Mouse (Mus musculus) lung, postnatal 10 days (tissue): ENCODE data around the gene Il3.
A peak's percentile ranks its signal among the peaks of the same experiment; 100 is the strongest.

Source experiments
- DNase-seq: peaks from one replicate; pipeline ENCODE4 v3.0.0; 2021

Gene Il3

DNA sequence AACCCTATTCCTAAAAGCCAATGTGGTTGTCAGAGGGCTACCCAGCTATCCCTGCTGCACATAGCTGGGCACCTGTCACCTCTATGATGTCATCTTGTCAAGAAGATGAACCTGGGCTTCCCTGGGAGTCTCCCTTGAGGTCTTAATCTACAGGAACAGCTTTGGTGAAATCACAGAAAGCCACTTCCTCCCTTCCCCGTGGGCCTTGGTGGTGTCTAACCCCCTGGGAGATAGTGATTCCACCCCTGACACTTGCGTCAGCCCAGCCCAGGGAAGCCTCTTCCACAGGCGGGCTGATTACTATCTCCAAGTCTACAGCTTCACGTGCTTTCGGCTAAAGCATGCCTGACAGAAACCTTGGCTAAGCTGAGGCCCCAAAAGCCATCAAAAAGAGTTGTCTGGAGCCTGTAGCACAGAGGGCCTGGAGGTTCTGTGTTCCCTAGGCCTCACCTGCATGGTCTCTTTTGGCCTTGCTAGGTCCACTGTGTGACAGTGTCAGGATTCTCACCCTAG lies 4.4 kb upstream of the Il3 start:
- DNase-seq = no peak

GRCm38 (mm10) chr11:54269191-54269896 lies 2.3 kb upstream of the Il3 start:
- no peak for DNase-seq

- peak; percentile 75 for DNase-seq
Observed at GRCm38 (mm10) chr11:54264542-54264941, 2.5 kb downstream of the Il3 start.

DNA sequence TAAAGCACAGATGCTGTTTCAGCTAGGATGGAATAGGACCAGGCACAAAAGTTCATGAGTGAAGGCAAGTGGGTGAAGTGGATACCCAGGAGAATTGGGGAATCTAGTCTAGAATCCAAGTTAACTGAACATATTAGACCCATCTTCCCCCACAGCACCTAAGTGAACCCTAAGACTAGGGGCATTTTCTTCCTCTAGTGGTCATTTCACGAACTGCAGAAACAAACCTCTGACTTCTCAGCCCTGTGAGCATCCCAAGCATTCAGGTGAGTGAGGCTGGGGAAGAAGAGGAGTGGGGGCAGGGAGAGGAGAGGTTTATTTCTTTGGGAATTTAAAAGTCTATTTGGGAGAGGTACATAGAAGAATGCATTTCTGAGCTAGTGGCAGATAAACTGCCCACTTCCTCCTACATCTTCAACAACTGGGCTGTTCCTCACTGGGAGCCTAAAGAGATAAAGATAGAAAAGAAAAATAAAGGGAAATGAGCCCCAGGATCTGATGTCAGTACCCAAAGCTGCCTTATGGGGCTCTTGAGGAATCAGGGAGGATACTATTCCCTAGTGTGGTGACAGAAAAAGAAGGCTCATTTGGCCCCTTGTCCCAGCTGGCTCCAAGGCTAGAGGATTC lies 3.6 kb downstream of the Il3 start:
- no peak for DNase-seq

GRCm38 (mm10) chr11:54256624-54257376 lies 10.3 kb downstream of the Il3 start:
- peak; percentile 86 for DNase-seq

DNA sequence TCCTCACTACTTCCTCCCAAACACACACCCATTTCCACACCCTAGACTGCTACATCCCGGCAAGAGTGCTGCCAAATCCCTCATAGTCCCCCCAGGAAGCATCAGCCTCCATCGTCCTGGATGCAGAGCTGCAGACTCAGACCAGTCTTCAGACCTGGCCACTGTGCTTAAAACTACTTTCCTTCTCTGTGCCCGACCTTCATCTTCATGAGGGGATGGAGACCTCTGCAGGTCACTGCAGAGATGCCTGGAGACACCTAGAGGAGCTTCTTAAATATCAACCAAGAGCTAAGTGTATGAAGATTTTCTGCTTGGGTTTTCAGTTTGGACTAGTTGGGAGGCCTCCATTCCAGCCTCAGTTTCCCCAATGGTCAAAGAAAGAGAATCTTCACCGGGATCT lies 13.0 kb downstream of the Il3 start:
- DNase-seq = peak; percentile 52

DNA sequence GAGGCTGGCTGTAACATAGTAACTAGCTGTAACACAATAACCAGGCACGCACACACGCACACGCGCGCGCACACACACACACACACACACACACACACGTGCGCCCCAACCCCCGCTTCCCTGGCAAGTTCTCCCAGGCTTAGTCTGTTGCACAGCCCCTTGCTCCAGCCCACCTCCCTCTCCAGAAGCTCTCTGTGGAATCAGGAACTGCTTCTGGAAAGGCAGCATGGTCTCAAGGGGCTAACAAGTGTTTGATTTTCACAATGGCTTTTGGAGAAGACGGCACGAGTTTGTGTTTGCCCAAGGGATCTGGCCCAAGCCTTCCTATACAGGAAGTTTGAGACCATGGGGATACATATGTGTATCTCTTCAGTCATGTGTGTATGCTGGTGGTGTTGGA lies 16.5 kb downstream of the Il3 start:
- DNase-seq = peak; percentile 67

DNA sequence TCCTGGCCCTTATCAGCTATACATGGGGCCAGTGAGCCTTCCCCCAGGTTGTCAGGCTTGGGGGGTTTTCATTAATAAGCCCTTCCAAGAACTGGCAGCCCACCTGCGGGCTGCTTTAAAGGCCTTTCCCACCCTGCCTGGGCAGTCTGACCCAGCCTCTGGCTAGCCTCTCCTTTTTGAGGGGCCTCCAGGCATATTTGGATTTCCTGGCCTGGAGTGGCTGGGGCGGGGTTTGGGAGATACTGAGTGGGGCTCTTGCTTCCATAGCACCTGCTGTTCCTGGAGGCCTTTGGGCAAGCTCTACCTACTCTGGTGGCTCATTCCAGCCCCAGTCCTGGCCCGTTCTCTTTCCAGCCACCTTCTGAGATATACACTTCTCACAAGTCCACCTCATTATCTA lies 17.3 kb downstream of the Il3 start:
- peak; percentile 54 for DNase-seq

DNA sequence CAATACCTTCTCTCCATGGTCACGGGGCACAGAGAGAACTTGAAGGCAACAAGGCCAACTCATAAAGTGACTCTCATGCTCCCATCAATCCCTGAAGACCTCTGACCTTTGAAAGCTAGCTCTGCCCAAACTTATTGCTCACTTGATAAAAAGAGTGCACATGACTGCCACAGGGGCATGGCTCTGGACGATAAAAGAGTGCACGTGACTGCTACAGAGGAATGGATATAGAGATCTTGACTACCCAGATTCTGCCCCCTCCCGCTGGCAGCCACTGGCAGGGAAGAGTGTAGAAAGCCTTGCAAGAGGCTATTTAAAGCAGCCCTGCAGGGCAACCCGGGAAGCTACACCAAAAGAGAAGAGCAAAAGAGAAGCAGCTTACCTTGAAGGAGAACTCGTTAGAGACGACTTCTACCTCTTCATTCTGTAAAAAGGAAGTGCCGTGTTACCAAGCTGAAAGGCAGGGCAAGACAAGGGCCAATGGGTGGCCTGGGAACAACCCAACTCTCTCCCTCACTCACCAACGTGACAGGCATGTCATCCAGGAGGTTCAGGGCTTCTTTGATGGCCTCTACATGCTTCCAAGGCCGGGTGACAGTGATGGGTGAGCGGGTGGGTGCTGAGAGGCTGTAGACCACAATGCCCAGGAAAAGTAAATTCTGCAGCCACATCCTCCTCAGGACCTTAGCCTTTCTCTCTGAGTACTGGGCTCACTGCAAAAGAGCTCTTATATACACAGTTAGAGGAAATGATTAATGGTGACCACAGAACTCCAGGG lies 17.9 kb downstream of the Il3 start, which contains the start of gene Csf2:
Csf2 (minus strand) TSS at position 728 of the 778 bp plus-strand sequence.
- no peak for DNase-seq

DNA sequence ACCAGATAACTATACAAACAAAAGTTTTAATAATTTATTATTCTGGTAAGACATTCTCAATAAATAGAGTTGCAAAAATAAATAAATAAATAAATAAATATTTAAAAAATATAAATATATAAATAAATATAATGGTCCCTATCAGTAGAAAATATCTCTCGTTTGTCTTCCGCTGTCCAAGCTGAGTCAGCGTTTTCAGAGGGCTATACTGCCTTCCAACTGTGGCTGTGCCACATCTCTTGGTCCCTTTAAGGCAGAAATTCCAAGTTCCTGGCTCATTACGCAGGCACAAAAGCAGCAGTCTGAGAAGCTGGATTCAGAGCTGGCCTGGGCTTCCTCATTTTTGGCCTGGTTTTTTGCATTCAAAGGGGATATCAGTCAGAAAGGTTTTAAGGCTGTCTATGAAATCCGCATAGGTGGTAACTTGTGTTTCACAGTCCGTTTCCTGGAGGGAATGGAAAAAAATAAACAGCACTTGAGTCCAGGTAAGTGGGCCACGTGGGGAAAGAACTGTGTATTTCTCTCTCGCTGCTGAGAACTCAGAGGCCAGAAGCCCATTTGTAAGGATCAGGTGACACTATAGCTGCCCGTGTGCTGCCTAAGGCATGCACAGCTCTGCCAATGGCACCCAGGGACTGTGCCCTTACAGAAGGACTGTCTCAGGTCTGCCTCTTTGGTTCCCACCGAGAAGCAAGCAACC lies 19.7 kb downstream of the Il3 start:
- DNase-seq = peak; percentile 31

GRCm38 (mm10) chr11:54244465-54244864 lies 22.6 kb downstream of the Il3 start:
- DNase-seq = no peak

DNA sequence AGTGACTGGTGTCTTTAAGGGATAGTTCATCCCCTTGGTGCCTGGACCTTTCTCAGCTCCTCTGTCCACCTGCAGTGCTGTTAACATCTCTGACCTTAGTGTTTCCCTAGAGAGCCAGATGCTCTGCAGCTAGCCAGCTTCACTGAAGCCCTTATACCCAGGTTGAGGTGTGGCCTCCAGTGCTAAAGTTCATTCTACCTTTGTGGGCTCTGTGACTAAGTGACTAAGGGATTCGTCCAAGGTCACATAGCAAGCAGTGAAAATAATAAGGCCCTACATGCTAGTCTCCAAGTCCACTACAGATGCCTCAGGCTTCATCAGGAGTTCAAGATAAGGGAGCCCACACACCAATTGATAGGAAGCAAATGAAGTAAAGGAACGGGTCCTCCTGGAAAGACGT lies 24.6 kb downstream of the Il3 start:
- no peak for DNase-seq

- peak; percentile 83 for DNase-seq
Observed at GRCm38 (mm10) chr11:54236939-54237338, 30.1 kb downstream of the Il3 start.

DNA sequence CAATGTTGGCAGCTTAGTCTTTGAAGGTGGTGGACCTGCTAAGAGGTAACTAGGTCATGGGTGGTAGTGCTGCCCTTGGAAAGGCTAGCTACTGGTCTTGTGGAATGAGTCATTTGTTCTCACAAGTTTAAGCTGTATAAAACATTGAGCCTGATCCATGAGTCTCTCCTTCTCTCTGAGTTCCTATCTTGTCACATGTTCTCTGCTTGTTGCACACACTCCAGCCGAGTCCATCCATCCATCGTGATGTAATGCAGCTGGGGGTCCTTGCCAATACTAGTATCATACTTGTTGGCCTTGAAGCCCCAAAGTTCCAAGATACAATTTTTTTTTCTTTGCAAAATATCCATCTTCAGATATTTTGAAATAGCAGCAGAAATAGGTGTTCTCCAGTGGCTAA lies 39.6 kb downstream of the Il3 start:
- DNase-seq = no peak

- no peak for DNase-seq
Observed at GRCm38 (mm10) chr11:54224475-54224986, 42.5 kb downstream of the Il3 start.

GRCm38 (mm10) chr11:54223637-54224474 lies 43.2 kb downstream of the Il3 start:
- no peak for DNase-seq

DNA sequence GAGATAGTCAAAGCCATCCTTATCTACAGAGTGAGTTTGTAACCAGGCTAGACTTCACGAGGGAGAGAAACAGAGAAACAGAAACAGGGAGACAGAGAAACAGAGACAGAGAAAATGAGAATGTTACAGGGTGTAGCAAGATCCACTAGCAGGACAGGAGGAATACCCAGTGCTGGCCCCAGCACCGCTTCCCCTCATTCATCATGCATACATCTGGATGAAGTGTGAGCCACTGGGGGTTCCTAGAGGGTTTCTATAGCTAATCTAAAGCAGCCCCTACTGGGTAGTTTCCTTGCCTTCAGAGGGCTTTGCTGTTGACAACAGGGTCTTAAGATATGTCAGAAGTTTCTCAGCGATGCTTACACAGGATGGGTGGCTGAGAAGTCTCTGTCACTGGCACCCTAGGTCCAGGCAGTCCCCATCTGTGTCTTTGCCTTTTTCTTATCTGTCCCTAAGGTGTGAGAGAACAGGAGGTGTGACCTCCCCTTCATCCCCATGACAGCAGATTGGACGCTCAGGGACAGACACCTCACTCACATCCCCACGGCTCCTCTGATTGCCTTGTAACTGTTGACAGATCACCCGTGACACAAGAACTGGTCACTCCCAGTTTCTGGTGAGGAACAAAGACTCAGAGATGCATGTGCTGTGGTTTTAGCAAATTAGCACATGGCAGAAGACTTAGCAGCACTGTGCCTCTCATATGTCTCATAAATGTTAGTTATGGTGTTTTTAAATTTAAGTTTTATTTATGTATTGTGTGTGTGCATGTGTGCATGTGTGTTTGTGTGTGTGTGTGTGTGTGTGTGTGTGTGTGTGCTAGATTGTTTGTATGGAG lies 47.0 kb downstream of the Il3 start:
- no peak for DNase-seq

- no peak for DNase-seq
Observed at GRCm38 (mm10) chr11:54219191-54219590, 47.9 kb downstream of the Il3 start.

GRCm38 (mm10) chr11:54217384-54217783 lies 49.7 kb downstream of the Il3 start:
- no peak for DNase-seq

DNA sequence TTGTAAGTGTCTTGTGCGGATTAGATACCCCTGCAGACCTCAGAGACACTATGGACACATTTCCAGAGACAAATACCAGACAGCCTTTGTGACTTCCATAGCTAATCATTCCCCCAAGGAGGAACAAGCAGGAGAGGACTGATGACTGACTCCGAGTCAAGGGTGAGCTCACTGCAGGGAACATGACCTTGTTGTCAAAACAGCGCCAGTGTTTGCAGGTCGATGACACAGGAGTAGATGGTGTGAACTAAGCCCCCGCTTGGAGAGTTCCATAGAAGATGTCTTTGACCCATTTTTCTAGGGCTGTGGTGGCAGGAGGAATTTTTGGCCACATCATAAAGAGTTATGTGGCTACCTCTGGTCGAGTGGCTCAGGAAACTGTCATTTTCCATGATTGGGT lies 51.0 kb downstream of the Il3 start:
- no peak for DNase-seq
